Mouse (Mus musculus): ENCODE data around the gene Ndufa6.
"Not testable (repeated sequence)": the region's sequence is repeated elsewhere in the genome, so short reads cannot be mapped to it uniquely, and the experiment has no call there.

Ndufa6 gene

DNA sequence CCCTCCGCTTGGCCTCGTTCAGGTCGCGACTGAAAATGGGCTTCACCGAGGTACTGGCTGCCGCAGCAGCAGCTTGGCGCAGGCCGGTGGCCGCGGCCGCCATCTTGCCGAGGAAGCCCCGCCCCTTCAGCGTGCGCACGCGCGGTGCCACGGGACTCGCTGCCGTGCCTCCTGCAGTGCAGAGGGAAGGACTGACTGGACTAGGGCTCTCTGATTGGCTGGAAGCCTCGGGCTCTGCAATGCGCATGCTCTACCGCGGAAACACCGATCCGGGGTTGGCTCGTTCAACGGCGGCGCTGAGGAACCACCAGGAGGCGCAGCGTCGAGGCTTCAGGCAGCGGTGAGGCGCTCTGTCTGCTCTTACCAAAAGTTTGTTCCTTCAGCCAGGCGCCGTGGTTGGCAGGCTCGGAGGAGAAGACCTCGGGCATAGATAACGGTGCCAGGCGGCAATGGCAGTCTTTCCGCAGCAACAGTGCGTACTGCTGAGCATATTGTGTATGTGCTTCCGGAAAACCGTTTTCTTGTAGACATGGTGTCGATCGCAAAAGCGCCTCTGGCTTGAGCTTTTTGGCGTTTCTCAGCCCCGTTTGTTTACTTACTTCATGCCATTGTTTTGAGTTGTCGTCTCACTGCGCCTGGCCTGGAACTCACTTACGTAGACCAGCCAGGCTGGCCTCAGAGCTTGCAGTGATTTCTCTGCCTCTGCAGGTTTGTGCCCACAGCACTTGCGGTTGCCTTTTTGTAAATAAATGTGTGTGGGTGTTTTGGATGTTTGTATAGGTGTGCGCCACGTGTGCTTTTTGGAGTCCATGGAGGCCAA, at the start of gene Ndufa6:
TSS of gene Ndufa6 (minus strand) at position 197 of the 820 bp plus-strand sequence.
- DNase-seq (ENCODE audit: extremely low read depth, low read depth, low spot score): peak; percentile 81

DNA sequence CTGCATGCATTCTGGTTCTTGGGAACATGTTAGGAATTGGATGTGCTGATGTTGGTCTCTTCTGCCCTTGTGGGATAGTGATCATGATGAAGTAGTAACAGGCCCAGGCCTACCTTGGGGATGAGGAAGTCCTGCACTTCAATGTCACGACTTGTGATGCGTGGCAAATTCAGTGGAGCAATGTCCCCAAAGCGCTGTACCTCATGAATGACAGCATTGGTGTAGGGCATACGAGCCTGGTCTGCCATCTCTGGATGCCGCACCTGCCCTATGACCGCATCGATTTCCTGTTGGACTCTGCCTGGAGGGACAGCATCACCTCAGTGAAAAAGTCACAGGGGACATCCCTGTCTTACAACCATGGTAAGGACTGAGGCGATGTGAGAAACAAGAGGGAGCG, 49.5 kb upstream of the Ndufa6 start:
- no peak for DNase-seq (ENCODE audit: extremely low read depth, low read depth, low spot score)

DNA sequence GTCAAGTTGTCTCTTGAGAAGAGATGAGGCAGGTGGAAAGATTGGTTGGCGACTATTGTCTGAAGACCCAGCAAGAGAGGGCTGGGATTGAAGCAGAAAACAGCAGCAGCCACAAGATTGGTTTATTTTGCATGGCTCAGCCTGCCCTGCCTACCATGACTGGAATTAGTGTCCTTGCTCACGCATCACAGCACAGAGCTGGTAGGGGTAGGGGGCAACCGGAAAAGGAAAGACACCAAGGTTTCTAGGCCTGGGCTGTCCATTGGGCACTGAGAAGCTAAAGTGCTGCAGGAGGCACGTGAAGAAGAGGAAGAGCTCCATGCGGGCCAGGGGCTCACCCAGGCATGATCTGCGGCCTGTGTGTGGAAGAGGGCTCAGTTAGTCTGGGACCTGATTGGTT, 48.6 kb upstream of the Ndufa6 start:
- no peak for DNase-seq (ENCODE audit: extremely low read depth, low read depth, low spot score)

DNA sequence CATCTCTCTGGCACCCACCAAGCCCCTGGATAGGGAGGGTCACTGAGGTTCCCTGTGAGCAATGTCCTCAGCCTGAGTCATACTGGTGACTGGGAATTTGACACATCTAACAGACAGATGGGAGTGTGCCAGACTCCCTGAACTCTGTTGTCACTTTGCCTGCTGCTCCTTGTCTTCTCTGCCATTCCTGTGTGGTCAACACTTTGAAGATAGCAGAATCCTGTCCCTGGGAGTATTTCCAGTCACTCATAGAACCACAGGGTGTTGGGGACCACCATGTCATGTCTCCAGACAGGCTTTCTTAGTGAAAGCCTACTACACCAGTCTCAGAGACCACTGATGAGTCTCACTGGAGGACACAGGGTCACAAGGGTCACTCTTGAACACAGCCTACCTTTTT, 48.0 kb upstream of the Ndufa6 start:
- no peak for DNase-seq (ENCODE audit: extremely low read depth, low read depth, low spot score)

DNA sequence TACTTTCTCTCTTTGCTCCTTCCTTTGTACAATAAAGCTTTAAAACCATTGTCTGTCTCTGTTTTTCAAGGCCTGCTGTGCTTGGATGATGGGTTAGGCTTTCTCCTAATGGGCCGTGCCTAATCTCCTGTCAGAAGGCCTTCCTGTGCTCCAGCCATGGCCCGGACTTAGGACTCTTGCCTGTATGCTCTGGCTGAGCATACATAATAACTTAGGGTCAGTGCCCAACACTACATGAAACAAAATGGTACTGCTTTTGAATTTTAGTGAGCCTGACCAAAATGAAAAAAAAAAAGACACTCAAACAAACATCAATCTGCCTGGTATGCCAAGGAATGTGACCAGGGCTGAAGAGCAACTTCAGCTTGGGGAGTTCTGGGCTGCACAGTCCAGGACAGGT, 47.4 kb upstream of the Ndufa6 start:
- DNase-seq (ENCODE audit: extremely low read depth, low read depth, low spot score): no peak

DNA sequence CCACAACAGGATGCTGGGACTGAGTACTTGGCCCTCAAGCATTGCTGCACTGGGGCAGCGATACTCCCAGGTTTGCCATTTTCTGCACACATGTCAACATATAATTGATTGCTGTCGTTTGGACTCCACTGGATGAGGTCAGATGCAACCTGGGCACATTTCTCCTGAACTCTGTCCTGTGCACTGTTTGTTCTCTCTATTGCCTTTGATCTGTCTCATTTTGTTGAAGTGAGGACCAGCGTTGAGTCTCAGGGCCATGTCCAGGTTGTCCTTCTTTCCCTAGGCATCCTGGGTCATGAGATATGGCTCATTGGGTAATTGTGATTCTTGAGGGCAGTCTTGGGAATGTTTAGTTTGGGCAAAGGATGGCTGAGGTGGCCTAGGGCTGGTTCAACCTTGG, 41.8 kb upstream of the Ndufa6 start:
- not testable (repeated sequence) for DNase-seq (ENCODE audit: extremely low read depth, low read depth, low spot score)

DNA sequence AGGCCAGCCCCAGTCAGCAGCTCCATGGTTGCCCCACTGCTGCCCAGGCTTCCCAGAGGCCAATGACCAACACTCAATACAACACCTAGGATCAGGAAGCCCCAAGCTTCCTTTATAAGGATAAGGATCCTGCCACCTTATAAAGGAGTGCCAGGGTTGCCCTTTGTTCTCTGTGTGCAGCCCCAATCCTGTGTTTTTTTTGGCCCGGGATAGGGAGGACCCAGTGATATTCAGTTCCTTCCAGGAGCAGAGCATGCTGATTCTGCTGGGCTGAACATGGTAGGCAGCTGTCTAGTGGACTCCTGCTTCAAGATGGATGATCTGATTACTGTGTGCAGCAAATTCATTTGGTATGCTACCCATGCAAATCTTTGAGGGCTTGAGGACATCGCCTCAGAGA, 39.8 kb upstream of the Ndufa6 start, which contains the start of gene Cyp2d11:
TSS of gene Cyp2d11 (minus strand) at position 101 of the 400 bp plus-strand sequence.
- DNase-seq (ENCODE audit: extremely low read depth, low read depth, low spot score): not testable (repeated sequence)

DNA sequence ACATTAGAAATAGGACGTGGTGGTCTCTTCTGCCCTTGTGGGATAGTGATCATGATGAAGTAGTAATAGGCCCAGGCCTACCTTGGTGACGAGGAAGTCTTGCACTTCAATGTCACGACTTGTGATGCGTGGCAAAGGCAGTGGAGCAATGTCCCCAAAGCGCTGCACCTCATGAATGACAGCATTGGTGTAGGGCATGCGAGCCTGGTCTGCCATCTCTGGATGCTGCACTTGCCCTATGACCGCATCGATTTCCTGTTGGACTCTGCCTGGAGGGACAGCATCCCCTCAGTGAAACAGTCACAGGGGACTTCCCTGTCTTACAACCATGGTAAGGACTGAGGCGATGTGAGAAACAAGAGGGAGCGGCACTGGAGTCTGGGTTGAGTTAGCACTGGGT, 35.8 kb upstream of the Ndufa6 start:
- DNase-seq (ENCODE audit: extremely low read depth, low read depth, low spot score): not testable (repeated sequence)

DNA sequence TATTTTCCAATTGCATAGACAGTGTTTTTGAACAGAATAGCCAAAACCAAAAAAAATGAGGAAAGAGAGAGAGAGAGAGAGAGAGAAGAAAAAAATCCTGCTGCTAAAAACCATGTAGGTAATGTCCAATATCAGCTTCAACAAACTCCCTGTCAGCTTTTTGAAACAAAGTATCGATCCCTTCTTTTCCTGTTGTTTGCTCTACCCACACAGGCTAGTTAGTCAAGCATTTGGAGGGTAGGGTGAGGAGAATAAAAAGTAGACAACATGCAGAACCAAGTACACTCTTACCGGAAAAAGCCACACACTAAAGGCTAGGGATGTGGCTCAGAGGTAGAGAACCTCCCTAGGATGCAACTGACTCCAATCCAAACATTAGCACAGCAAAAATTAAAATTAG, 31.6 kb upstream of the Ndufa6 start:
- DNase-seq (ENCODE audit: extremely low read depth, low read depth, low spot score): no peak

DNA sequence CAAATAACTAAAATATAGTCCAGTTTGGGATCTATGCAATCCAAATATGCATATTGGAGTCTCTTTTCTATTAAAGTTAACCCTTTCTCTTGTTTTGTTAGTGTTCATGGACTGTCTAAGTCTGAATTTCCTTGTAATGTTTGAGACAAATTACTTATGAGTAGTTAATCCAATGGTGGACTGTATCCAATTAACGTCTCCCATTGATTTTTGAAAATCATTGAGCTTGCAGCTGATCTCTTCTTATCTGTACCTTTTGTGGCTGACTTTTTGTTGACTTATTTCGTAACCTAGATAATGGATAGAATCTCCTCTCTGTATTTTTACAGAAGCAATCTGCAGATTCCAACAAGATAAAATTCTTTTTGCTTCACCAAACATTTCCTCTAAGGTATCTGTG, 28.3 kb upstream of the Ndufa6 start:
- DNase-seq (ENCODE audit: extremely low read depth, low read depth, low spot score): no peak

DNA sequence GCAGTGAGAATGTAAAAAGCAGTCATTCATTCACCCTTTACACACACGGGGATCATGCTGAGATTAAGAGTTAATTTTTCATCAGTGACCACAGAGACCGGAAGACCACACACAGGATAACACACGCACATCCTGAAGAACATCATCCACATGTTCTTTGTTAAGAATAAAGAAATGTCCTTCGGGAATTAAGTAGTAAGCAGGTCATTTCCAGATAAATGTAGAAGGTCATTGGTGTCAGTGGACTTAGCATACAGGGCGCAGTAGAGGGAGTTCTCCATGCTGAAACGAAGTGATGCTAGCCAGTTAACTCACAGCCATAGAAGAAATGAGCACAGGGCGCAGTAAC, 26.6 kb upstream of the Ndufa6 start:
- no peak for DNase-seq (ENCODE audit: extremely low read depth, low read depth, low spot score)

DNA sequence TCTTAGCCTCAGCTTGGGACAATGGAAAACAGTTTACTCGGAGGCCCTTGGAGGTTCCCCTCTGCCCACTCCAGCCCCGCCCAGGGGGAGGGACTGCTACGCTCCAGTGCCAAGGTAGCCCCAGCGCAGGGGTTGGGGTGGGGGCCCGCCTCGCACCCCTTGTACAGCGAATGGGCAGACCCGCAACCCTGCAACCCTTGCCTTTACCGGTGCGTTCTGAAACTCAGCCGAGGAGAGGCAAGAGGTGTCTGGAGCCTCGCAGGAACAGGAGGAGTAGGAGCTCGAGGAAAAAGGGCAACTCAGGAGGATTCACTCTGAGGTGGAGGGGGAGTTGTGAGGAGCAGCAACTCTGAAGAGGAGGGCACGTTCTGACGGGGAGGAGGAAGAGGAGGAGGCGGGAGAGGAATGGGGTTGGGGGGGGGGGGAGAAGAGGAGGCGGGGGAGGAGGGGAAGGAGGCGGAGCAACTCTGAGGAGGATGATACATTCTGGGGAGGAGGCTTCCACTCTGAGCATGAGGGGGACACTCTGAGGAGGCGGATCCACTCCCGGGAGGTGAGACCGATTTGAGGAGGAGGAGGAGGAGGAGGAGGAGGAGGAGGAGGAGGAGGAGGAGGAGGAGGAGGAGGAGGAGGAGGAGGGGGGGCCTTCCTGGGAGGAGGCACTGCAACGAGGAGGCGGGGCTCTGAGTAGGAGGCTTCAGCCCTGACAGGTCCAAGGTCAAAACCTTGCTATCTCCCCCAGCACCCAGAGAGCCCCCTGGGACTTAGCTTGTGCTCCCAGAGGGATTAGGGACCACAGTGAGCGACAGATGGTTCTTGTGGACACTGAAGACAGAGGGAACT, 26.0 kb upstream of the Ndufa6 start, which contains the start of gene Cyp2d22:
TSS of gene Cyp2d22 (minus strand) at position 390 of the 843 bp plus-strand sequence.
- DNase-seq (ENCODE audit: extremely low read depth, low read depth, low spot score): no peak

DNA sequence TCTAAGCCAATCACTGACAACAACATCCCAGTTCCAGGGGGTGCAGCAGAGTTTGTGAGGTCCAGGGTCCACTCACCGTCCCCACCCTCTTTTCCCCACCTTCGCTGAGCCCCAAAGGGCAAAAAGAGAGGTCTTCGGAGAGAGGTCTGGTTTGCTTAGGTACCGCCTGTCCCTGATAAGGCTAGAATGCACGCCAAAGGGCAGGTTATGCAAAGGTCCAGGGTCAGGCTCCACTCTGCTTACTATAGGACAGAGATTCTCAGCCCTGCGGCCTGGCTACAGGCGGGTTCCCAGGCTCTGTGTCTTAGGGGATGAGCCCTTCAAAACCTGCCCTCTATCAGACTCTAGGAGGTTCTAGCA, 25.4 kb upstream of the Ndufa6 start:
- no peak for DNase-seq (ENCODE audit: extremely low read depth, low read depth, low spot score)

DNA sequence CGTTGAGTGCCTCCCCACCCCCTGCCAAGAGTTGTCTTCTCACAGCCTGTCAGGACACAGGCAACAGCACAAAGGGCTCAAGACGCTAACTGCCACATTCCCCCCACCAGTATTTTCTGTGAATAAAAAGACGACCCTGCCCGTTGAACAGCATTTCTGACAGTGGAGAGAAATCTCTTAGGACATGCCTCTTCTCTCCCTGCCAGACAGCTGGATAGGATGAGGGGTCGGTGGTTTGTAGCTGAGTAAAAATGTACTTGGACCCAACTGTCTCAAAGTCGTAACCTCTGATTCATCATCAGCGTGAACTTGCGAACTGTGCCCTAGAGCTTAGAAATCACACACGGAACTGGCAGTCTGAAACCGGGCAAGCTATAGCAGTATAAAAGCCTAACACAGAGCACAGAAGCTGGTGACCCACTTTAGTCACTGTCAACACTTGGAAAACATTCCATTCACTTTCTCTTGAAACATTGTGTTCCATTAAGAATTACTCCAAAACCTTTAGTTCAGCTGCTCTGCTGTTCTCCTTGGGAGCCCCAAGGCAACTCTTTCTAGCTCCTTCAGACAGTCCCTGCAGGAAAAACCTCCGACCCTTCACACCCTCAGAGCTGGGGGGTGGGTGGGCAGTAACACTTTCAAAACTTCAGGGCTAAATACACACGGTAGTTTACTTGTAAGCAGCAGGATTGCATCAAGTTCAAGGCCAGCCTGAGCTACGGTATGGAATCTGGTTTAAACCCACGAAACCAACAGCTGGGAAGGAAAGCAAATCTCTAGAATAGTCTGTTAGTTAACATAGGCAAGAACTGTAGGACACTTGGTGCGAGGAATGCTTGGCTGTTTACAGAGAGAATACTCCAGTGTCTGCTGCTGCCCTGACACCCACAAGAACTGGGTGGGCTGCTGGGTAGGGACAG, 24.4 kb upstream of the Ndufa6 start:
- no peak for DNase-seq (ENCODE audit: extremely low read depth, low read depth, low spot score)

DNA sequence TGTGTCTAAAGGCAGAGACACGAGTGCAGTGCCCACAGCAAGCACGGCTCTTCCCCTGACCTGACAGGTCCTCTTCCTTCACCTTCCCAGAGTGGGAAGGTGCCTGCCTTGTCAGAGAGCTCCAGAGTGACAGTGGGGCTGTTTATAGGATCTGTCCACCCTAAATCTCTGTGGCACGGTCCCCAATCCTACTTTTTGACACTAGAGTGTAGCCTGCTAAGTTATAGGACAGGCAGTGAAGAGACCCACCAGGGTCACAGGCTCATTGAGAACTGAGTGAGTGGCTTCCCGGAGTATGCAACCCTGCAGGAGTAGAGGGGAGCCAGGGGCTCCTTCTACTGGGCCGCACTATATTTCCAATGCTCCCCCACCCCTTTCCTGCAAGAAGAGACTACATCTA, 23.6 kb upstream of the Ndufa6 start:
- no peak for DNase-seq (ENCODE audit: extremely low read depth, low read depth, low spot score)

DNA sequence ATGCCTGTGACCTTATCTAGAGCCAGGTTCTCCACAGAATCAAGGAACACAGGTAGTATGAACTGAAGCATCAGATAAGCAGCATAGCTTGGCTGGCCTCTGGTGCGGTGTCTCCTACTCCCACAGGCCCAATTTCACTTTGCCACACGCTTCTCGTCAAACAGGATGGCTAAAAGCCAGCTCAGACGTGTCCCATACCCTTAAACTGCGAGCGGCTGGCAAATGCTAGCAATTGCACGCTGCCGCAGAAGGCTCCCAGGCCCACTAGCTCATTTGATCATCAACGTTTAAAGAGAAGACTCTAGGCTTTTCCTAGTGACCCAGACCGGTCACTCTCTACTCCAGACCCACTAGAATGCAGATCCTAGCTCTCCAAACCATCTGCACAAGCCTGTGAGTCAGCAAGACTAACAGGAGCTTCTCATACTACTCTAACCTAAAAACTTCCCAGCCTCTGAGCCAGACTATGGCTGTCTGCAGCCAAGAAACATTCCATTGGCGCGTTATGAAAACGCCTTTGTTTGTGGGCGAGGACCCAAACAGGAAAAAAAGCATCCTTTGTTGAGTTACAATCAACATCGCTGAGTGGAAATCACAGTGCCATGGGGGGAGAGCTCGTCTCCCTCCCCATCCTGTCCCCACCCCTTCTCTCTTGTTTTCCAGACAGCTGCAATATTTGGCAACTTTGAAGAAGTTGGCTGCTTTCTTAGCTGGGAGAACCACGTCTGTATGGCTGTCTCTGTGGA, 22.4 kb upstream of the Ndufa6 start:
- DNase-seq (ENCODE audit: extremely low read depth, low read depth, low spot score): no peak

DNA sequence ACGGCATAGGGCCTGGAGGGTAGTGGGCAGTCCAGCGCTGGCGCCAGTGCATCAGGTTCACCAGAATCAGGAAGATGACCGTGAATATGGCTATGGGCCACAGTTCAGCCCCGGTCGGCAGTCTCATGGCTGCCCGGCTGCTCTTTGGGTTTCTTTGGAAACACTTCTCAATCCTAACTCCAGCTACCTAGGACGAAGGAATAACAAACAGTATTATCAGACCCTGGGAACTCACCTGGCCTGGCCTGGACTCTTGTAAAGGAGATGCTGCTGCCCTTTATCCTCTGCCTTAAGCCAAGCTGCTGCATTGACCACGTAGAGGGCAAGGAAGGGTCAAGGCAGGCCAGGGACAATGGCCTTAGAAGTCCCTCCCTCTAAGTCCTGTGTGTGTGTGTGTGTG, 21.7 kb upstream of the Ndufa6 start:
- DNase-seq (ENCODE audit: extremely low read depth, low read depth, low spot score): no peak

DNA sequence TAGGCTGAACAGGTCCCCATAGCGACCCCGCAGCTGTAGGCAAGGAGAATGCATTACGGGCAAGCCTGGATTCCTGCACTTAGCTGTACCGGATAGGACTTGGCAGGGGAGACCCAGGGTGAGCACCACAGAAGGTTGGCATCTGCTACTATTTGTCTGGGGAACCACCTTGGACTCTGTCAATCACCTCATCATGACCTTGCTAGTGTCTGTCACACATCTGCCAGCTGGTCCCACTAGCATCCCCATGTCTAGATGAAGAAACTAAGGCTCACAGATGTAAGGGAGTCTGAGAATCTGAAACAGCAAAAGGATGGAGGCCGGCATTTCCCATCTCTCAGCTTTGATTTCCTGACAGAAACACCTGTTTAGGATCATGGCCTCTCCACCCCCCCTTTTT, 20.3 kb upstream of the Ndufa6 start:
- no peak for DNase-seq (ENCODE audit: extremely low read depth, low read depth, low spot score)

DNA sequence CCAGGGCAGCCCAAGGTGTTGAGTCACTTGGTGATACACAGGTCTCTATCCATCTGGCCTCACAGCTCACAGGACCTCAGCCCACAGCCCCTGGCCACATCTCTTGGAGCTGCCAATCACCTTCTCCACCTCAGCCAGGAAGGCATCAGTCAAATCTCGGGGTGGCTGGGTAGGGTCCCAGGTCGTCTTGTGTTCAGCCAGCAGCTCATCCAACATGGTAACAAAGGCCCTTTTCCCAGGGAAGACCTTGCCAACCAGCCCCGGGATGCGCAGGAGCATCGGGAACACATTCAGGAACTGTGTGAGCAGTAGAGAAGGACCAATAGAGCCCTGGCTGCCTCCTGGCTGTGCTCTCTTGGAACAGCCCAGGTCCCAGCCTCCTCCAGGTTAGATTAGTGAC, 18.9 kb upstream of the Ndufa6 start:
- no peak for DNase-seq (ENCODE audit: extremely low read depth, low read depth, low spot score)

DNA sequence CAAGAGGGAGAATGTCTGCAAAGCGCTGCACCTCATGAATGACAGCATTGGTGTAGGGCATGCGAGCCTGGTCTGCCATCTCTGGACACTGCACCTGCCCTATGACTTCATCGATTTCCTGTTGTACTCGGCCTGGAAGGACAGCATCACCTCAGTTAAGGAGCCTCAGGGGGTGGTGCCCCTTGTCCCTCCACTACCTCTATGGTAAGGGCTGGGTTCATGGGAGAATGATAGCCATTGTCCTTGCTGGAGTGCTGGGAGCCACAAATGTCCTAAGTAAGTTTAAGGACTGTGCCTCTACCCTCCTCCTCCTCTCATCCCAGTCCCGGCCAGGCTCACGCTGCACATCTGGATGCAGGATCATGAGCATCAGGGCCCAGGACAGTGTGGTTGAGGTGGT, 18.3 kb upstream of the Ndufa6 start:
- no peak for DNase-seq (ENCODE audit: extremely low read depth, low read depth, low spot score)
